Mouse (Mus musculus) ES-E14 (cell line): ENCODE results near the gene Per1. TPM values are rescaled to one million over a fixed set of nuclear protein-coding genes. Genes with fewer than 3 reads are reported as not detected.
"Not testable (repeated sequence)": the region's sequence is repeated elsewhere in the genome, so short reads cannot be mapped to it uniquely, and the experiment has no call there.

Experiments
- DNase-seq: peaks from one replicate; pipeline ENCODE4 v3.0.0-alpha.2; 2013; ENCODE audit warnings: low read depth, low spot score
- H3K27ac ChIP-seq: 2 replicates; pipeline ENCODE4 v1.5.1; 2012; ENCODE audit warnings: low read depth, mild to moderate bottlenecking, low read length, moderate library complexity, mixed read lengths; ENCODE audit not compliant: poor library complexity, insufficient read depth, severe bottlenecking
- H3K36me3 ChIP-seq: 2 replicates; pipeline ENCODE4 v1.6.1; 2012; ENCODE audit warnings: mild to moderate bottlenecking, low read length, moderate library complexity, mixed read lengths; ENCODE audit not compliant: control insufficient read depth, poor library complexity, insufficient read depth, severe bottlenecking
- H3K4me1 ChIP-seq, 2 experiments: fragments of 150-350 bp in 1 of 2; sonication (generic) in 1 of 2; 2 replicates each; pipeline ENCODE4 v1.6.1; 2012; ENCODE audit warnings: low read length in 2 of 2, mild to moderate bottlenecking in 1 of 2, mixed read lengths in 1 of 2; ENCODE audit not compliant: control insufficient read depth in 2 of 2, insufficient read depth in 2 of 2, poor library complexity in 1 of 2
- H3K4me3 ChIP-seq, 2 experiments: fragments of 150-350 bp in 1 of 2; sonication (generic) in 1 of 2; 2 replicates each; pipeline ENCODE4 v1.5.1; 2012; ENCODE audit warnings: low read length in 2 of 2, low read depth in 1 of 2, mild to moderate bottlenecking in 1 of 2, mixed read lengths in 1 of 2; ENCODE audit not compliant: insufficient read depth in 1 of 2, poor library complexity in 1 of 2, severe bottlenecking in 1 of 2
- H3K9ac ChIP-seq: 2 replicates; pipeline ENCODE4 v1.6.1; 2012; ENCODE audit warnings: low read depth, mild to moderate bottlenecking, low read length, mixed read lengths; ENCODE audit not compliant: poor library complexity, insufficient read depth, severe bottlenecking
- H3K9me3 ChIP-seq: fragments of 150-350 bp; sonication (generic); 2 replicates; pipeline ENCODE4 v1.6.1; 2012; ENCODE audit warnings: low read depth, mild to moderate bottlenecking, low read length; ENCODE audit not compliant: control insufficient read depth, insufficient read depth
- CHD2 ChIP-seq: IDR thresholded peaks from 2 replicates; pipeline ENCODE4 v1.6.1; 2014; ENCODE audit warnings: mild to moderate bottlenecking, low read depth, low read length, inconsistent platforms
- HCFC1 ChIP-seq: IDR thresholded peaks from 2 replicates; pipeline ENCODE4 v1.6.1; 2012; ENCODE audit warnings: low read length, inconsistent platforms, borderline replicate concordance; ENCODE audit not compliant: insufficient read depth
- MAFK ChIP-seq: IDR thresholded peaks from 2 replicates; pipeline ENCODE4 v1.6.1; 2014; ENCODE audit warnings: mild to moderate bottlenecking, low read depth, low read length, inconsistent platforms; ENCODE audit not compliant: insufficient read depth
- ZC3H11A ChIP-seq: IDR thresholded peaks from 2 replicates; pipeline ENCODE4 v1.6.1; 2012; ENCODE audit warnings: low read depth, mild to moderate bottlenecking, inconsistent platforms, low read length, borderline replicate concordance
- ZNF384 ChIP-seq: IDR thresholded peaks from 2 replicates; pipeline ENCODE4 v1.6.1; 2012; ENCODE audit warnings: low read depth, low read length, inconsistent platforms
- in situ Hi-C, 2 experiments: fragments of 600-800 bp; cut with MboI; formaldehyde crosslinking; loops; one replicate each; pipeline ENCODE4 v1.15.1; 2025; ENCODE audit warnings: low sequenced_read_pairs in 2 of 2, inconsistent platforms in 1 of 2; ENCODE audit not compliant: unreplicated experiment in 2 of 2
- total RNA-seq: library from RNA; depleted of rRNA; stranded (reverse); fragments of 300-350 nt; gene quantifications from 2 replicates; pipeline ENCODE4 v1.2.3, GENCODE M21; 2012

The Per1 gene
- total RNA-seq, 1 experiment, result 6.0 TPM

DNA sequence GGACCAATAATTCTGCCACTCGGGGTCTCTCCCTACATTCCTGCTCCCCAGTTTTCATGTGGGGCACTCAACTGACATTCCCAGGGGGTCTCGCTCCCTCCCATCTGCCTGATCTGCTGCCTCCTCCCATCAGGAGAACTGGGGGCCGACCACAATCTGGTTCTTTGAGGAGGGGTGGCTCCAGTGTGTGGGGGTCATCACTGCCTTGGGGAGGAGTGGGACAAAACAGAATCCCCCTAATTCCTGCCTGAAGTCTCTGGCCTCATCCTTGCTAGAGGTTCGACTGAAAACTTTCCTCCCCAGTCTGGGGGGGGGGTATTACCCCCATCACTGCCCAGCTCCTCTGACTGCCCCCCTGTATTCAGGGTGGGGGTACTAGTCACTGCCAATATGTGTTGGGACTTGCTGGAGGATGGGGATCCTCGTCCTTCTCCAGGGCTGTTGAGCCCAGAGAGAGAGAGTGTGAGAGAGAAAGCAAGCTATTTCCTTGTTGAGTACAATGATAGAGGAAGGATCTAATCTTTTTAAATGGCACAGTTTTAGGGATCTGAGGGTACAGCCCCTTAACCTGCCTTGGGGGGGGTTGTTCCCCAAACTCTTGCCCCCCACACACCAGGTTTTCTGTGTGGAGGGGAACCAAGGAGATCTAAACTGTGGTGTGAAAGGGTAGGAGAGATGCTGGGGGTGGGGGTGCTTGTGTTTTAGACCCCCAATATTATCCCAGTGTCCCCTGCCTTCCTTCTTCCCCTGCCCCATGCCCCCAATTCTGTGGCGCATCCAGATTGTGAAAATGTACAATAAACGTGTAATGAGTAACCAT, 3.2 kb upstream of the Per1 start:
- Histone ChIP-seq H3K9me3 (no peaks in the 10 kb centered on the region), H3K9ac (no peak overlapping the region), H3K4me3 (no peak overlapping the region), H3K36me3 (peaks cover 7% of the 10 kb centered on the region; the same call in 1 of the 2 replicates), H3K4me1 (peaks cover 0 to 21% of the 10 kb centered on the region in 2 experiments; a peak in 3 of 4 replicates), H3K27ac (no peak overlapping the region)
- DNase-seq, result no peak
- TF ChIP-seq HCFC1, result no peak
- no peak for TF ChIP-seq MAFK
- TF ChIP-seq CHD2, result no peak
- no peak for TF ChIP-seq ZNF384
- TF ChIP-seq ZC3H11A, result no peak
- in situ Hi-C loops, result no loop called here

DNA sequence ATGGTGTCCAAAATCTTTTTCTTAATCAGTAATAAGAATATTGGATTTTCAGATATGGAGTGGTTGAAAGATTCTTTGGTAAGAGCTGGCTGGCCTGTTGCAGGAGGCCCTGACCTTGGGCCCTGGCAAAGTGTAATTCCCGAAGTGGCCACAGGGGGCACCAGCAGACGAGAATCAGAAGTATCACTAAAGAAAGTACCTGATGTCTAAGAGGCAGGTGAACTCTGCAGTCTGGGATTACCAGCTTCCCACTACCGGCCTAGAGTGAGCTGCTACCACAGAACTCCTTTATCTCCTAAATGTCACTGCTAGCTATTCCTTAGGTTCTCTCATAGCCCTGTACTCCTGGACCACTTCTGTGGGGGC, 2.6 kb upstream of the Per1 start:
- Histone ChIP-seq H3K27ac (no peak overlapping the region), H3K9me3 (no peaks in the 10 kb centered on the region), H3K36me3 (peaks cover 7% of the 10 kb centered on the region; the same call in 1 of the 2 replicates), H3K4me3 (no peak overlapping the region), H3K9ac (no peak overlapping the region), H3K4me1 (peaks cover 3 to 20% of the 10 kb centered on the region in 2 experiments; a peak in 3 of 4 replicates)
- peak; percentile 80 for DNase-seq
- in situ Hi-C loops, result no loop called here
- TF ChIP-seq CHD2 (no peak), ZNF384 (no peak), MAFK (no peak), ZC3H11A (no peak), HCFC1 (no peak)

DNA sequence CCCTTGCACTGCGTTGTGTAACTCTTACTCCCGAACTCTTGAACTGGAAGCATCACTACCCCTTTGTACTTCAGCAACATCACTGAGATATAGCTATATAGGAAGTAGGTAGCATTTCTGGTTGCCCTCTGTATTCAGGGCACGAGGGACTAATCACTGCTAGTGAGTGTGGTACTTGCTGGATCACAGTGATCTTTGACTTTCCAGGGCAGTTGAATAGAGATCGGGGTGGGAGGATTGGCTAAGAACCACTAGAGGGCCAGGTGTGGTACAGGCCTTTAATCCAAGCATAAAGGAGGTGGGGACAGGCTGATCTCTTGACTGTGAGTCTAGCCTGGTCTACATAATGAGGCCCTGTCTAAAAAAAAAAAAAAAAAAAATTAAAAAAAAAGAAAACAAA, 2.1 kb upstream of the Per1 start:
- Histone ChIP-seq H3K4me1 (peaks cover 6 to 22% of the 10 kb centered on the region in 2 experiments; a peak in 3 of 4 replicates), H3K27ac (no peak overlapping the region)
- no peak for TF ChIP-seq MAFK
- no peak for TF ChIP-seq HCFC1
- TF ChIP-seq ZNF384, result no peak
- no peak for TF ChIP-seq CHD2
- no peak for TF ChIP-seq ZC3H11A

DNA sequence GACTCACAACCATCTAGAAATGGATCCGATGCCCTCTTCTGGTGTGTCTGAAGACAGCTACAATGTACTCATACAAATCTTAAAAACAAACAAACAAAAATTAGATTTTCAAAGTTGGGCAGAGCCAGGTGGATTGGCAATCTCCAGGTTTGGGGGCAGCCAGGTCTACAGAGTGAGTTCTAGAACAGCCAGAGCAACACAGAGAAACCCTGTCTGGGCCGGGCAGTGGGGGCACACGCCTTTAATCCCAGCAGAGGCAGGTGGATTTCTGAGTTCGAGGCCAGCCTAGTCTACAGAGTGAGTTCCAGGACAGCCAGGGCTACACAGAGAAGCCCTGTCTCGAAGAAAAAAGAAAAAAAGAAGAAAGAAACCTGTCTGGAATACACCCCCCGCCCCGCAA, 1.2 kb upstream of the Per1 start:
- H3K36me3 ChIP-seq, DNase-seq, in situ Hi-C loops, H3K9me3 ChIP-seq, H3K4me3 ChIP-seq, H3K9ac ChIP-seq, H3K27ac ChIP-seq: not testable (repeated sequence)
- H3K4me1 ChIP-seq, result peaks cover 10 to 29% of the 10 kb centered on the region in 2 experiments; a peak in 3 of 4 replicates

More for the DNA sequence above, 2.1 kb upstream of the Per1 start:
- in situ Hi-C loops, result no loop called here
- DNase-seq, result no peak
- Histone ChIP-seq H3K9me3 (no peaks in the 10 kb centered on the region), H3K9ac (no peak overlapping the region), H3K4me3 (no peak overlapping the region), H3K36me3 (peaks cover 7% of the 10 kb centered on the region; the same call in 1 of the 2 replicates)
